Mouse (Mus musculus) c-Kit-positive CD71-negative TER-119-negative erythroid progenitor cells, embryonic 14.5 days (primary cell): ENCODE data around the gene Alkbh4.

Source experiments
- DNase-seq: peaks from one replicate; pipeline ENCODE4 v3.0.0-alpha.2; 2013; ENCODE audit warnings: low read depth

The Alkbh4 gene

GRCm38 (mm10) chr5:136182049-136182448 lies 46.1 kb downstream of the Alkbh4 start:
- DNase-seq = no peak

- DNase-seq = no peak
Observed at GRCm38 (mm10) chr5:136182830-136183229, 46.9 kb downstream of the Alkbh4 start.

GRCm38 (mm10) chr5:136183766-136184165 lies 47.8 kb downstream of the Alkbh4 start:
- no peak for DNase-seq

DNA sequence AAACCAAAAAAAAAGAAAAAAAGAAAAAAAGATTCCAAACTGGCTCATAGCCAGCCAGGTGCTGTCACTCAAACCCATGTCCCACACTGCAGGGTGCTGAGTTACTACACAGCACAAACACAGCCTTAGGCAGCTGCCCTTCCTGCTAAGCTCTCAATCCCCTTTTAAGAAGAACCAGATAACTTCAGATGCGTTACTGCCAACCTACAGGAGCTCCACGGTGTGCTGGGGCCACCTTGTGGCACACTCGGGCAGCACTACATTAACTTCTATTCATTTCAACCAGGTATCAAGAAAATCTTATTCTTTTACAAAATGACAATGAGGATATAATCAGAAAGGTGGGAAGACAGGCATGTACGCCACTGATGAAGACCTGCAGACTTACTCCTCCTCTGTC lies 50.8 kb downstream of the Alkbh4 start:
- no peak for DNase-seq
